Mouse (Mus musculus): ENCODE measurements around the gene Fubp3. TPM values are rescaled to one million over a fixed set of nuclear protein-coding genes. Genes with fewer than 3 reads are reported as not detected.

Fubp3 gene
- polyA plus RNA-seq, 1 experiment, result 20.4 TPM

- Histone ChIP-seq H3K27me3 (ENCODE audit: control insufficient read depth, insufficient read depth, insufficient read length) (peaks cover 80% of the 10 kb centered on the region), H3K79me2 (ENCODE audit: control insufficient read depth, insufficient read depth) (no peaks in the 10 kb centered on the region), H3ac (ENCODE audit: control insufficient read depth, insufficient read length) (no peak overlapping the region), H3K36me3 (ENCODE audit: control insufficient read depth, insufficient read depth) (no peaks in the 10 kb centered on the region), H3K4me3 (no peak overlapping the region), H3K4me2 (ENCODE audit: low read depth) (peak overlapping the region; percentile 56)
- TF ChIP-seq MYOG (IDR thresholded peaks at IDR 0.05; ENCODE audit: control insufficient read depth in 1 of 3, insufficient read depth in 1 of 3, insufficient read length in 2 of 3, low read depth in 2 of 3) (no peak), TCF12 (IDR thresholded peaks at IDR 0.05; ENCODE audit: insufficient read depth, poor library complexity, severe bottlenecking) (no peak), POLR2A (IDR thresholded peaks at IDR 0.05; ENCODE audit: insufficient read length, low read depth) (no peak), MYOD1 (IDR thresholded peaks at IDR 0.05; ENCODE audit: control insufficient read depth in 1 of 3, insufficient read length in 2 of 3, low read depth in 2 of 3) (no peak), E2F4 (IDR thresholded peaks at IDR 0.05; ENCODE audit: insufficient read depth) (no peak), MAX (IDR thresholded peaks at IDR 0.05; ENCODE audit: low read depth) (no peak), REST (IDR thresholded peaks at IDR 0.05; ENCODE audit: insufficient read depth, insufficient read length) (no peak), USF1 (IDR thresholded peaks at IDR 0.05; ENCODE audit: low read depth) (no peak), CEBPB (IDR thresholded peaks at IDR 0.05; ENCODE audit: insufficient read depth, poor library complexity, severe bottlenecking) (no peak), TCF3 (IDR thresholded peaks at IDR 0.05; ENCODE audit: insufficient read length, low read depth) (no peak), POLR2AphosphoS2 (IDR thresholded peaks at IDR 0.05; ENCODE audit: insufficient read length, low read depth) (no peak), SRF (IDR thresholded peaks at IDR 0.05; ENCODE audit: control insufficient read depth, insufficient read length, low read depth) (no peak)
These were observed 68.4 kb downstream of the Fubp3 start for GRCm38 (mm10) chr2:31640609-31641507.

- H3K36me3 ChIP-seq (ENCODE audit: control insufficient read depth, insufficient read depth), result no peaks in the 10 kb centered on the region
- no peak for TF ChIP-seq MYOG (IDR thresholded peaks at IDR 0.05; ENCODE audit: control insufficient read depth in 1 of 3, insufficient read depth in 1 of 3, insufficient read length in 2 of 3, low read depth in 2 of 3)
- peak; percentile 41 for TF ChIP-seq REST (IDR thresholded peaks at IDR 0.05; ENCODE audit: insufficient read depth, insufficient read length)
- H3K4me2 ChIP-seq (ENCODE audit: low read depth), result no peak overlapping the region
- no peak overlapping the region for H3K4me3 ChIP-seq
- H3K79me2 ChIP-seq (ENCODE audit: control insufficient read depth, insufficient read depth), result no peaks in the 10 kb centered on the region
- H3ac ChIP-seq (ENCODE audit: control insufficient read depth, insufficient read length), result no peak overlapping the region
- H3K27me3 ChIP-seq (ENCODE audit: control insufficient read depth, insufficient read depth, insufficient read length), result peaks cover 80% of the 10 kb centered on the region
These were observed 69.0 kb downstream of the Fubp3 start for GRCm38 (mm10) chr2:31641508-31641830.

DNA sequence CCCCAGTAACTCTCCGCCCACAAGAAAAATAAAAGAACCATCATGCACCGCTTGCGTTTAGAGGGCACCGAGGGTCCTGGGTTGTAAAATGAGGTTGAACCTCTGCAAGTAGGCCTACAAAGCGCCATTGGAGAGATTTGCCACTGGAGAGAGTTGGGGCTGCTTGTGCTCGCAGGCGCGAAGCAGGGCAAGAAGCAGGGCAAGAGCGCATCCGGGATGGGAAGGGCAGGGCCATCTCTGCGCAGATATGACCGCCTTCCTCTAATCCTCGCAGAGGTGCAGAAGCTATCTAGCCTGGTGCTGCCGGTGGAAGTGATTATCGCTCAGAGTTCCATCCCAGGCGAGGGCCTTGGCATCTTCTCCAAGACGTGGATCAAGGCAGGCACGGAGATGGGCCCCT is 69.5 kb downstream of the Fubp3 start:
- no peaks in the 10 kb centered on the region for H3K79me2 ChIP-seq (ENCODE audit: control insufficient read depth, insufficient read depth)
- H3K36me3 ChIP-seq (ENCODE audit: control insufficient read depth, insufficient read depth), result no peaks in the 10 kb centered on the region
- no peak for TF ChIP-seq E2F4 (IDR thresholded peaks at IDR 0.05; ENCODE audit: insufficient read depth)
- TF ChIP-seq REST (IDR thresholded peaks at IDR 0.05; ENCODE audit: insufficient read depth, insufficient read length), result no peak
- no peak for TF ChIP-seq TCF12 (IDR thresholded peaks at IDR 0.05; ENCODE audit: insufficient read depth, poor library complexity, severe bottlenecking)
- TF ChIP-seq POLR2AphosphoS2 (IDR thresholded peaks at IDR 0.05; ENCODE audit: insufficient read length, low read depth), result no peak
- TF ChIP-seq MYOG (IDR thresholded peaks at IDR 0.05; ENCODE audit: control insufficient read depth in 1 of 3, insufficient read depth in 1 of 3, insufficient read length in 2 of 3, low read depth in 2 of 3), result no peak
- TF ChIP-seq CEBPB (IDR thresholded peaks at IDR 0.05; ENCODE audit: insufficient read depth, poor library complexity, severe bottlenecking), result no peak
- TF ChIP-seq MYOD1 (IDR thresholded peaks at IDR 0.05; ENCODE audit: control insufficient read depth in 1 of 3, insufficient read length in 2 of 3, low read depth in 2 of 3), result no peak
- no peak for TF ChIP-seq POLR2A (IDR thresholded peaks at IDR 0.05; ENCODE audit: insufficient read length, low read depth)
- no peak for TF ChIP-seq MAX (IDR thresholded peaks at IDR 0.05; ENCODE audit: low read depth)
- TF ChIP-seq USF1 (IDR thresholded peaks at IDR 0.05; ENCODE audit: low read depth), result no peak
- H3ac ChIP-seq (ENCODE audit: control insufficient read depth, insufficient read length), result no peak overlapping the region
- H3K4me3 ChIP-seq, result no peak overlapping the region
- peaks cover 80% of the 10 kb centered on the region for H3K27me3 ChIP-seq (ENCODE audit: control insufficient read depth, insufficient read depth, insufficient read length)
- H3K4me2 ChIP-seq (ENCODE audit: low read depth), result no peak overlapping the region

DNA sequence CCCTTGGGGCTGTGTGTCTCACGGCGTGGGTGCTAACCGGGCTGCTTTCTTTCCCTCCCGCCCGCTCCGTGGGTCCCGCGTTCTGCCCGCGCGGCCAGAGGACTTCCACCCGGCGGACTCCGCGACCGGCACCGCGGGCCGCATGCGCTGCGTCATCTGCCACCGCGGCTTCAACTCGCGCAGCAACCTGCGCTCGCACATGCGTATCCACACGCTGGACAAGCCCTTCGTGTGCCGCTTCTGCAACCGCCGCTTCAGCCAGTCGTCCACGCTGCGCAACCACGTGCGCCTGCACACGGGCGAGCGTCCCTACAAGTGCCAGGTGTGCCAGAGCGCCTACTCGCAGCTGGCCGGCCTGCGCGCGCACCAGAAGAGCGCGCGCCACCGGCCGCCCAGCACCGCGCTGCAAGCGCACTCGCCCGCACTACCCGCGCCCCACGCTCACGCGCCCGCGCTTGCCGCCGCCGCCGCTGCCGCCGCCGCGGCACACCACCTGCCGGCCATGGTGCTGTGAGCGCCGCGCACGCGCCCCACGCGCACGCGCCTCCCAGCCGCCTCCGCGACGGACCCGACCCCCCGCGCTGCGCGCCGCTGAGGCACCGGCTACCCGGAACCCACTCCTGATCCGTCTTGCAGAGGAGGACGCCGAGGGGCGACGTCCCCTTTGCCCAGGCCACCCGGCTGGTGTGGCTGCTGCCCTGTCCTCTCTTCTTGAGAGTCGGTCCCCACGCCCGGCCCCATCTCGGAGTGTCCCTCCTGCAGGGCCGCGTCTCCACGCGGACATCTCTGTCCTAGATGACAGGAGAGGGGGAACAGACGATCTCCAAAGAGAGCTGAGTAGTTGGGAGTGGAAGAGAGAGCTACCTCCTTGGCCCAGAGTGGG is 81.8 kb downstream of the Fubp3 start:
- Histone ChIP-seq H3K4me2 (ENCODE audit: low read depth) (no peak overlapping the region), H3K4me3 (no peak overlapping the region), H3K79me2 (ENCODE audit: control insufficient read depth, insufficient read depth) (no peaks in the 10 kb centered on the region), H3K27me3 (ENCODE audit: control insufficient read depth, insufficient read depth, insufficient read length) (peaks cover 77% of the 10 kb centered on the region), H3ac (ENCODE audit: control insufficient read depth, insufficient read length) (no peak overlapping the region), H3K36me3 (ENCODE audit: control insufficient read depth, insufficient read depth) (no peaks in the 10 kb centered on the region)
- TF ChIP-seq MYOD1 (IDR thresholded peaks at IDR 0.05; ENCODE audit: control insufficient read depth in 1 of 3, insufficient read length in 2 of 3, low read depth in 2 of 3), result no peak
- no peak for TF ChIP-seq TCF3 (IDR thresholded peaks at IDR 0.05; ENCODE audit: insufficient read length, low read depth)
- no peak for TF ChIP-seq POLR2AphosphoS2 (IDR thresholded peaks at IDR 0.05; ENCODE audit: insufficient read length, low read depth)
- no peak for TF ChIP-seq SRF (IDR thresholded peaks at IDR 0.05; ENCODE audit: control insufficient read depth, insufficient read length, low read depth)
- TF ChIP-seq CEBPB (IDR thresholded peaks at IDR 0.05; ENCODE audit: insufficient read depth, poor library complexity, severe bottlenecking), result no peak
- TF ChIP-seq TCF12 (IDR thresholded peaks at IDR 0.05; ENCODE audit: insufficient read depth, poor library complexity, severe bottlenecking), result no peak
- TF ChIP-seq E2F4 (IDR thresholded peaks at IDR 0.05; ENCODE audit: insufficient read depth), result no peak
- TF ChIP-seq MYOG (IDR thresholded peaks at IDR 0.05; ENCODE audit: control insufficient read depth in 1 of 3, insufficient read depth in 1 of 3, insufficient read length in 2 of 3, low read depth in 2 of 3), result no peak
- TF ChIP-seq MAX (IDR thresholded peaks at IDR 0.05; ENCODE audit: low read depth), result no peak
